In genomic region chr1:99943515-99943914, GRCm38 (mm10) we compare ENCODE assay signal across 32 mouse cellular contexts.
"Had no signal": no experiment of that assay in that cellular context is flagged by ENCODE, and none has a peak within 500 bp of the region (broad histone marks: within the 10 kb centered on the region; RNA-seq: fewer than 3 reads in every experiment).

No protein-coding gene starts in this region.

- H3K4me1 ChIP-seq: limb, embryonic 10.5 days; limb, embryonic 12.5 days; limb, embryonic 13.5 days; limb, embryonic 15.5 days; liver, embryonic 12.5 days; liver, embryonic 13.5 days; liver, embryonic 15.5 days; lung, embryonic 15.5 days; megakaryocyte, embryonic 14.5 days; midbrain, embryonic 10.5 days; midbrain, embryonic 12.5 days; midbrain, embryonic 13.5 days; midbrain, embryonic 15.5 days; neural tube, embryonic 12.5 days had no signal

- H3K9me3 ChIP-seq: limb, embryonic 10.5 days; limb, embryonic 12.5 days; limb, embryonic 13.5 days; limb, embryonic 15.5 days; liver, embryonic 12.5 days; liver, embryonic 13.5 days; liver, embryonic 15.5 days; lung, embryonic 15.5 days; midbrain, embryonic 10.5 days; midbrain, embryonic 12.5 days; midbrain, embryonic 13.5 days; midbrain, embryonic 15.5 days; neural tube, embryonic 12.5 days had no signal

- H3K36me3 ChIP-seq: limb, embryonic 10.5 days; limb, embryonic 12.5 days; limb, embryonic 13.5 days; limb, embryonic 15.5 days; liver, embryonic 12.5 days; liver, embryonic 13.5 days; liver, embryonic 15.5 days; lung, embryonic 15.5 days; midbrain, embryonic 10.5 days; midbrain, embryonic 12.5 days; midbrain, embryonic 13.5 days; midbrain, embryonic 15.5 days; neural tube, embryonic 12.5 days had no signal

- H3K27ac ChIP-seq: limb, embryonic 10.5 days; limb, embryonic 12.5 days; limb, embryonic 13.5 days; limb, embryonic 15.5 days; liver, embryonic 12.5 days; liver, embryonic 13.5 days; liver, embryonic 14.5 days; liver, embryonic 15.5 days; lung, embryonic 15.5 days; macrophage; midbrain, embryonic 10.5 days; midbrain, embryonic 12.5 days; midbrain, embryonic 13.5 days; midbrain, embryonic 15.5 days; neural tube, embryonic 12.5 days had no signal

- H3K9ac ChIP-seq: limb, embryonic 12.5 days; limb, embryonic 13.5 days; limb, embryonic 15.5 days; liver, embryonic 12.5 days; liver, embryonic 13.5 days; liver, embryonic 14.5 days; liver, embryonic 15.5 days; liver, postnatal 0 days; lung, embryonic 14.5 days; lung, embryonic 15.5 days; midbrain, embryonic 12.5 days; midbrain, embryonic 13.5 days; midbrain, embryonic 15.5 days; neural tube, embryonic 12.5 days had no signal

- H3K4me2 ChIP-seq: limb, embryonic 12.5 days; limb, embryonic 13.5 days; limb, embryonic 15.5 days; liver, embryonic 11.5 days; liver, embryonic 12.5 days; liver, embryonic 13.5 days; liver, embryonic 15.5 days; lung, embryonic 14.5 days; lung, embryonic 15.5 days; midbrain, embryonic 11.5 days; midbrain, embryonic 12.5 days; midbrain, embryonic 13.5 days; midbrain, embryonic 15.5 days; neural tube, embryonic 12.5 days had no signal

- H3K27me3 ChIP-seq: limb, embryonic 12.5 days; limb, embryonic 13.5 days; limb, embryonic 15.5 days; liver, embryonic 12.5 days; liver, embryonic 13.5 days; liver, embryonic 15.5 days; lung, embryonic 15.5 days; megakaryocyte, embryonic 14.5 days; midbrain, embryonic 12.5 days; midbrain, embryonic 13.5 days; midbrain, embryonic 15.5 days; neural tube, embryonic 12.5 days had no signal

- H3K4me3 ChIP-seq: limb, embryonic 10.5 days; limb, embryonic 12.5 days; limb, embryonic 13.5 days; limb, embryonic 15.5 days; liver, embryonic 12.5 days; liver, embryonic 13.5 days; liver, embryonic 15.5 days; lung, embryonic 15.5 days; megakaryocyte, embryonic 14.5 days; midbrain, embryonic 10.5 days; midbrain, embryonic 12.5 days; midbrain, embryonic 13.5 days; midbrain, embryonic 15.5 days; myocyte; neural tube, embryonic 12.5 days had no signal

- DNase-seq: left cerebral cortex, postnatal 4 days; liver; liver, embryonic 13.5 days; liver, postnatal 0 days; lung, adult 18-20 months; lung, adult 2 months; lung, embryonic 14.5 days; lung, postnatal 10 days; lung, postnatal 14 days; lung, postnatal 36 days; lung, postnatal 4 days; midbrain, embryonic 14.5 days had no signal

- ATAC-seq: liver, embryonic 12.5 days; liver, postnatal 0 days; lung, postnatal 0 days; midbrain, embryonic 13.5 days; midbrain, embryonic 15.5 days; midbrain, embryonic 16.5 days had no signal
